ENCODE assay signal across 26 mouse cellular contexts in the genomic region with DNA sequence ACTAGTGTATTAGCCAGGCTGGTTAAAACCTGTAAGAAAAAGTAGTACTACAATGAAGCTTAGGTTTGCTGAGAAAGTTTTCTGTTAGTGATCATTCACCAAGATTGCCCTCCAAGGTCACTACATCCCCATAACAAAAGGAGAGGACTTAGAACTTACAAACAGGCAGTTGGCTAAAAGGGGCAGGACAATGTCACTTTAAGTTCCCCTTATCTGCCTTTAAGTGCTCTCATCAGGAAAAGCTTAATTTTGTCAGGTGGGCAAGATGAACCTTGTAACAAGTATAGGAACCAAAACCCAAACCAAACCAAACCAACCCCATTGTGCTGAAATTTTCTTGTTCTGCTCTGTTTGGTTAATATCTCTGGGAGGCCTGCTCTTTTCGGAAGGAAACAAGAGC.
A peak's percentile ranks its signal among the peaks of the same experiment; 100 is the strongest.
DNase-seq lines count a peak whose midpoint lies in the region; ATAC-seq and TF ChIP-seq lines count a peak whose summit lies in the region.
"Had no signal": no experiment of that assay in that cellular context is flagged by ENCODE, and none has a peak within 500 bp of the region (broad histone marks: within the 10 kb centered on the region; RNA-seq: fewer than 3 reads in every experiment).

No protein-coding gene starts in this region.

- no peaks in the 10 kb centered on the region for H3K36me3 ChIP-seq in ES-E14 (ENCODE audit: control insufficient read depth, insufficient read depth, low read length, poor library complexity, severe bottlenecking)
- H3K36me3 ChIP-seq in forebrain, embryonic 12.5 days (replicated peaks): no peaks in the 10 kb centered on the region
- H3K36me3 ChIP-seq: G1E had no signal

- 75% methylated on average over 1 of the region's 1 CpGs for WGBS in forebrain, embryonic 12.5 days

- H3K9ac ChIP-seq in ES-E14 (ENCODE audit: insufficient read depth, low read depth, low read length, poor library complexity, severe bottlenecking): no peak overlapping the region
- H3K9ac ChIP-seq in forebrain, embryonic 12.5 days: no peak overlapping the region

- H3K4me2 ChIP-seq in forebrain, embryonic 12.5 days: no peak overlapping the region

- H3K27ac ChIP-seq in ES-E14 (ENCODE audit: insufficient read depth, low read depth, low read length, poor library complexity, severe bottlenecking): no peak overlapping the region
- no peak overlapping the region for H3K27ac ChIP-seq in gastrocnemius, adult 2 months
- no peak overlapping the region for H3K27ac ChIP-seq in forebrain, embryonic 12.5 days
- no peak overlapping the region for H3K27ac ChIP-seq in left cerebral cortex, adult 2 months

- peaks cover 0 to 1% of the 10 kb centered on the region in 2 experiments; a peak in 1 of 4 replicates for H3K4me1 ChIP-seq in ES-E14 (ENCODE audit: control insufficient read depth in 2 of 2, insufficient read depth in 2 of 2, low read length in 2 of 2, poor library complexity in 1 of 2)
- no peaks in the 10 kb centered on the region for H3K4me1 ChIP-seq in forebrain, embryonic 12.5 days

- no peak for ATAC-seq in forebrain, embryonic 12.5 days (ENCODE audit: low FRiP score)
- ATAC-seq: activated CD4-positive, CD25-positive, alpha-beta regulatory T cell, adult 4 months; CD4-positive, CD25-positive, alpha-beta regulatory T cell, adult 4 months; Patski had no signal

- H3K9me3 ChIP-seq in ES-E14 (ENCODE audit: control insufficient read depth, insufficient read depth, low read depth, low read length): no peaks in the 10 kb centered on the region
- no peaks in the 10 kb centered on the region for H3K9me3 ChIP-seq in forebrain, embryonic 12.5 days
- H3K9me3 ChIP-seq: G1E had no signal

- intact Hi-C loops in gastrocnemius, adult 2 months (cut with DNase I): no loop called here
- intact Hi-C loops in left cerebral cortex, adult 2 months (cut with DNase I): no loop called here

- in situ Hi-C loops in ES-E14 (cut with MboI; ENCODE audit: low sequenced_read_pairs in 2 of 2, unreplicated experiment in 2 of 2): no loop called here

- no peaks in the 10 kb centered on the region for H3K27me3 ChIP-seq in forebrain, embryonic 12.5 days
- H3K27me3 ChIP-seq: CH12.LX had no signal

- H3K4me3 ChIP-seq in ES-E14 (ENCODE audit: insufficient read depth in 1 of 2, low read depth in 1 of 2, low read length in 2 of 2, poor library complexity in 1 of 2, severe bottlenecking in 1 of 2): no peak overlapping the region
- H3K4me3 ChIP-seq in gastrocnemius, adult 2 months: no peak overlapping the region
- H3K4me3 ChIP-seq in forebrain, embryonic 12.5 days (replicated peaks): no peak overlapping the region
- no peak overlapping the region for H3K4me3 ChIP-seq in left cerebral cortex, adult 2 months

- TF ChIP-seq CTCF in gastrocnemius, adult 2 months (IDR thresholded peaks at IDR 0.05): no peak
- no peak for TF ChIP-seq CTCF in left cerebral cortex, adult 2 months (IDR thresholded peaks at IDR 0.05)

- DNase-seq in ES-CJ7 (ENCODE audit: low read depth, low spot score): peak; percentile 72
- no peak for DNase-seq in ES-E14 (ENCODE audit: low read depth, low spot score)
- peak; percentile 25 for DNase-seq in R1 (ENCODE audit: low read depth, low spot score)
- peak; percentile 76 for DNase-seq in ZHBTc4 (ENCODE audit: low read depth, low spot score)
- no peak for DNase-seq in gastrocnemius, adult 2 months
- DNase-seq in heart, adult 11 months: no peak
- DNase-seq in left cerebral cortex, adult 2 months (ENCODE audit: extremely low spot score in 1 of 2, low spot score in 2 of 2): no peak
- DNase-seq: adrenal gland, adult 2 months; adrenal gland, adult 8-10 months; adrenal gland, postnatal 10 days; adrenal gland, postnatal 14 days; adrenal gland, postnatal 25 days; adrenal gland, postnatal 36 days; B cell, adult 2 months; cerebellum, adult 11 months; cerebellum, adult 11-12 months; cerebellum, adult 18-20 months; cerebellum, adult 2 months; cerebellum, adult 8-10 months; cerebellum, adult 9-10 months had no signal

TF ChIP-seq in ES-E14, 5 proteins besides CTCF, POLR2A, EP300 and RAD21:
- TF ChIP-seq ZC3H11A (IDR thresholded peaks at IDR 0.05; ENCODE audit: borderline replicate concordance, low read depth, low read length) (no peak), CHD2 (IDR thresholded peaks at IDR 0.05; ENCODE audit: low read depth, low read length) (peak; percentile 36; the same call in 1 of the 2 replicates)

Comparison
In these comparisons a context has a peak if more than half of its experiments do, and no peak if none do; other contexts are left out.
1. DNase-seq: peak in ES-CJ7 (single experiment), R1 (single experiment) and ZHBTc4 (single experiment); none in ES-E14 (single experiment), gastrocnemius, adult 2 months (single experiment), heart, adult 11 months (single experiment) and left cerebral cortex, adult 2 months (0 of 2).